Mouse (Mus musculus): ENCODE results near the gene Cgnl1.

DNA sequence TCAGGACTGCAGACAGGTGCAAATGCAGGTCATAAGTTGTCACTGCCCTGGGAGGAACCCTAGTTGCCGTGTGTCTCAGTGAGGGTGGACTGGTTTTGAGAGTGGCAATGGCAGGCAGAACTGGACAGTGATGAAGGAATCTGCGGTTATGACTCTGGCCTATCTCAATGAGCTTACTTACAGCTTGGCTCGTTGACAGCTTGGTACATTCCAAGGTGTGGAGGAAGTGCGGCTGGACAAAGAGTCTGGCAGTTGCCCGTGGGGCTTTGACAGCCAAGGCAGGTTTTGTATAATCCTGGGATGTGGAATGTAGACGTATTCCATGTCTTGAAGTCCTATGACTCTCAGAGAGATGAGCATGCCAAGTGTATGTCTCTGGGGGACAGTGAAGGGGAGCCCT, 162.4 kb downstream of the Cgnl1 start:
- TF ChIP-seq CTCF (conservative IDR thresholded peaks at IDR 0.05 in 1 of 2, IDR thresholded peaks at IDR 0.05 in 1 of 2; ENCODE audit: low read depth in 2 of 2, low read length in 2 of 2) = no peak
- no peak for TF ChIP-seq MAFK (IDR thresholded peaks at IDR 0.05; ENCODE audit: insufficient replicate concordance, low read length)
- no peak for TF ChIP-seq MXI1 (IDR thresholded peaks at IDR 0.05; ENCODE audit: low read depth, low read length)
- no peak for TF ChIP-seq POLR2A (IDR thresholded peaks at IDR 0.05; ENCODE audit: low read depth, low read length)
- TF ChIP-seq CHD1 (IDR thresholded peaks at IDR 0.05; ENCODE audit: low read depth, low read length) = no peak
- TF ChIP-seq GABPA (IDR thresholded peaks at IDR 0.05; ENCODE audit: insufficient replicate concordance, low read depth, low read length) = no peak
- TF ChIP-seq EP300 (IDR thresholded peaks at IDR 0.05; ENCODE audit: low read length) = no peak
